Mouse (Mus musculus) Patski (cell line): Measurements from ENCODE around the gene Csmd2. TPM values are rescaled to one million over a fixed set of nuclear protein-coding genes. Genes with fewer than 3 reads are reported as not detected.

Experiments
- ATAC-seq: fragments of 100-300 bp; one replicate; pipeline ENCODE4 v1.8.0; 2021
- CTCF ChIA-PET: fragments of 350-600 bp; sonication (Branson Sonifier 250); formaldehyde crosslinking; loops from one replicate; lab custom pipeline; 2022; ENCODE audit warnings: inconsistent platforms; lab: Charles Lee
- POLR2A ChIA-PET: fragments of 350-600 bp; sonication (Branson Sonifier 250); formaldehyde crosslinking; loops from one replicate; lab custom pipeline; 2022; ENCODE audit warnings: antibody characterized with exemption, inconsistent platforms; lab: Charles Lee
- DNase-seq: peaks from one replicate; pipeline ENCODE4 v3.0.0-alpha.2; 2011; ENCODE audit warnings: low read depth, low spot score
- H3K27me3 ChIP-seq: fragments of 371-371 bp; one replicate; pipeline ENCODE4 v1.5.1; 2021
- CTCF ChIP-seq: fragments of 100-300 bp; IDR thresholded peaks from one replicate; pipeline ENCODE4 v1.5.1; 2021
- in situ Hi-C: fragments of 300-500 bp; cut with MboI; formaldehyde crosslinking; loops from 3 replicates; pipeline ENCODE4 v1.11.1; 2018; ENCODE audit warnings: low pct_unique_long_range_greater_than_20kb, mixed read lengths
- polyA plus RNA-seq: library from polyadenylated mRNA; unstranded; gene quantifications from one replicate; pipeline ENCODE4 v1.2.3, GENCODE M21; 2021

Gene Csmd2
- polyA plus RNA-seq, 1 experiment from 2014 or later: 0.03 TPM

DNA sequence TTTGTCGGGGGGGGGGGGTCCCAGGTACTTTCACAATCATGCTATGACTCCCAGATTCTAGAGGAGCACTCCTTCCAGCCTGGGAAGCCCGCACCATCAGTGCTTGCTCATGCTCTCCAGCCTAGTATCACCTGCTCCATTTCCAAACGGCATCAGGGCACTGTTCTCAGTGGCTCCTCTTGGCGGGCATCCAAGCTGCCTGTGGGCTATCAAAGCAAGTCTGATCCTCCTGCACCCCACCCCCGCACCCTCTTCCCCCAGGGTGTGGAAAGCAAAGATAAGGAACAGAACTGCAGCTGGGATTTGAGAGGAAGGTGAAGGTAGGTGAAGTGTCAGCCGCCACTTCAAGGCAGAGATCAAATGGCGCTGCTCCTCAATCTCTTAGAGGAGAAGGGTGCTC lies 128.7 kb downstream of the Csmd2 start:
- ChIA-PET CTCF (no interaction called here), POLR2A (no interaction called here)
- in situ Hi-C loops: loop anchor here (10.0 kb wide), 1 partner anchor 382 kb away; no protein-coding TSS in a partner anchor
- no peak for ATAC-seq
- no peak for DNase-seq
- H3K27me3 ChIP-seq: no peaks in the 10 kb centered on the region
- TF ChIP-seq CTCF: no peak

DNA sequence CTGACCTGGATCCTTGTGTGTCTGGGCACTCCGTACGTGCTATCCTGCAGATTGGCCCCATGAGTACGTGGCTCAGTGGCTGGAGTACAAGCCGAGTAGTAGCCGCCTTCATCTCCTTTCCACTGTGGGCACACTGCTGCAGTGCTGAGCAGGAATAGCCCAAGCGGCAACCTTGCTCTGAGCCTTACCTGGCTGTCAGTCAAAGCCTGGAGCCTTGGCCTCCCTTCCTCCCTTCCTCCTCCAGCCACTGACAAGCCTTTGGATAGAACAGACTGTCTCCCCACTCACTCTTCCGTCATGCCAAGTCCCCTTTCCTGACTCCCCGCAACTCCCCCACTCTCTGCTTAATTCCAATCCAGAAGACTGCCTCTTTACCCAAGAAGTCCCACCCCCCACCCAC lies 135.6 kb downstream of the Csmd2 start:
- ChIA-PET CTCF (no interaction called here), POLR2A (no interaction called here)
- in situ Hi-C loops: no loop called here
- no peaks in the 10 kb centered on the region for H3K27me3 ChIP-seq
- DNase-seq (no peak), ATAC-seq (no peak)
- no peak for TF ChIP-seq CTCF

DNA sequence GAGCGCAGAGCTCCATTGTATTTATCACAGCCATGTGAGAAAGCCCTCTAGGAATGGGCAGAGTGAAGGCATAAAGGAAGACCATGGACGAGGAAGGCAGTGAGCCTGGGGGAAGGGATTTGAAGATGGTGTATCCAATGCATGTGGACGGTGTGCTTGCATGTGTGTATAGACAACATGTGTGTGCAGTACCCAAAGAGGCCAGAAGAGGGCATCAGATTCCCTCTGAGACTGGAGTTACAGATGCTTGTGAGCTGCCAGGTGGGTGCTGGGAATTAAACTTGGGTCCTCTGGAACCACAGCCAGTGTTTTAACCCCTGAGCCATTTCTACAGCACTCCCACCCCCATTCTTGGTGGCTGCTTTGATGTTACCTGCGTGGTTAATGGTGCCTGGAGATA lies 137.1 kb downstream of the Csmd2 start:
- in situ Hi-C loops: loop anchor here (25.0 kb wide), 1 partner anchor 413 kb away; no protein-coding TSS in a partner anchor
- DNase-seq (no peak), ATAC-seq (no peak)
- POLR2A ChIA-PET: no interaction called here
- no peaks in the 10 kb centered on the region for H3K27me3 ChIP-seq
- CTCF ChIA-PET: no interaction called here
- no peak for TF ChIP-seq CTCF

DNA sequence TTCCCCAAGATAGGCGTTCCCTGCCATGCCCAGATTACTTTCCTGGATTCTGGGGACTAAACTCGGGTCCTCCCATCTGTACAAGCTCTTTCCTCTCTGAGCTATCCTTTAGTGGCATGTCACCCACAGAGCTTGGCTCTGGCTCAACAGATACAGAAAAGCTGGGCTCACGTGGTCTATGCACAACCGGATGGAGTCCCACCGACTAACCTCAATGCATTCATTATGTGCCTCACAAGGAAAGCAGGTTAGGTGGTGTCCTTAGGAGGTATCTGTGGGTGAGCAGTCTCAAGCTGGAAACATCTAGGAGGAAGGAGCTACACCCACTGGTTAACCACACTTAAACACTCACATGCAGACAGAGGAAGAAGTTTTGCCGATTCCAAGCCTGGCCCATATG lies 140.9 kb downstream of the Csmd2 start:
- in situ Hi-C loops: loop anchor here (25.0 kb wide), 1 partner anchor 409 kb away; no protein-coding TSS in a partner anchor
- ATAC-seq (no peak), DNase-seq (no peak)
- ChIA-PET CTCF (no interaction called here), POLR2A (no interaction called here)
- no peaks in the 10 kb centered on the region for H3K27me3 ChIP-seq
- TF ChIP-seq CTCF: no peak

DNA sequence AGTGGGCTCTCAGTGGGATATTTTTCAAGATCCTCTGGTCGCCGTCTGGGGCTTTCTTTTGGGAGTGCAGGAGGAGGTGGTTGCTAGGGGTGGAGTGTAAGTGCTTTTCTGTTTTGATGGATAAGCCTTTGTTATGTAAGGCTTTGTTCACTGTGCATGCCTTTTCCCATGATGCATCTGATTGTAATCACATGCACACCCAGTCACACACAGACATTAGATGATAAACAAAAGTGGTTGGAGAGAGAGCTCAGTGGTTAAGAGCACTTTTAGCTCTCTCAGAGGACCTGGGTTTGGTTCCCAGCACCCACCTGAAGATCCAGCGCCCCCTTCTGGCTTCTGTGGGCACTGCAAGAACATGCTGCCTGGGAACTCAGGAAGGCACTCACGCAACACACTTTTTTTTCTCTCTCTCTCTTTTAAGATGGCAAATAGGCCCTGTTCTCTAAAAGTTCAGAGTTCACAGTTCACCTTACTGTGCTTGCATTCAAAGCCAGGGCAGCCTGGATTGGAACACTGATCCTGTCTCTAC lies 143.0 kb downstream of the Csmd2 start:
- ATAC-seq: no peak
- ChIA-PET POLR2A (no interaction called here), CTCF (no interaction called here)
- in situ Hi-C loops: loop anchor here (25.0 kb wide), 1 partner anchor 407 kb away; no protein-coding TSS in a partner anchor
- no peaks in the 10 kb centered on the region for H3K27me3 ChIP-seq
- TF ChIP-seq CTCF: no peak
- no peak for DNase-seq

DNA sequence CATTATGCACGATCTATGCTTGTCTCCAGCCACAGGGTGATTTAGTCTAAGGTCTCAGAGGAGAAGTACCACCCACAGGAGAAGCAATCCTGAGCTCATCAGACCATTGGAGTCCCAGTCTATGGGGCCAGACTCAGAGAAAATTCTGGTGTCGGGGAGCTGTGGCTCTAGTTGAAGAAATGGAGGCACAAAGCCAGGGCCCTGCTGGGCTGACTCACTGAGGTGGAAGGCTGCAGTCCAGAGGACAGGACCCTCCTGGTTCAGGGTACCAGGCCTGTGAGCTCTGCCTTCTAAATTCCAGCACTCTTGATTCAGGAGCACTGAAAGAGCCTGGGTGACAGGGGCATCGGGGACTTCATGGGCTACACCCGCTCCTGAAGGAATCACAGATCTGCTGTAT lies 144.0 kb downstream of the Csmd2 start:
- in situ Hi-C loops: loop anchor here (25.0 kb wide), 1 partner anchor 406 kb away; no protein-coding TSS in a partner anchor
- TF ChIP-seq CTCF: no peak
- ChIA-PET POLR2A (no interaction called here), CTCF (no interaction called here)
- no peaks in the 10 kb centered on the region for H3K27me3 ChIP-seq
- DNase-seq: no peak
- no peak for ATAC-seq

DNA sequence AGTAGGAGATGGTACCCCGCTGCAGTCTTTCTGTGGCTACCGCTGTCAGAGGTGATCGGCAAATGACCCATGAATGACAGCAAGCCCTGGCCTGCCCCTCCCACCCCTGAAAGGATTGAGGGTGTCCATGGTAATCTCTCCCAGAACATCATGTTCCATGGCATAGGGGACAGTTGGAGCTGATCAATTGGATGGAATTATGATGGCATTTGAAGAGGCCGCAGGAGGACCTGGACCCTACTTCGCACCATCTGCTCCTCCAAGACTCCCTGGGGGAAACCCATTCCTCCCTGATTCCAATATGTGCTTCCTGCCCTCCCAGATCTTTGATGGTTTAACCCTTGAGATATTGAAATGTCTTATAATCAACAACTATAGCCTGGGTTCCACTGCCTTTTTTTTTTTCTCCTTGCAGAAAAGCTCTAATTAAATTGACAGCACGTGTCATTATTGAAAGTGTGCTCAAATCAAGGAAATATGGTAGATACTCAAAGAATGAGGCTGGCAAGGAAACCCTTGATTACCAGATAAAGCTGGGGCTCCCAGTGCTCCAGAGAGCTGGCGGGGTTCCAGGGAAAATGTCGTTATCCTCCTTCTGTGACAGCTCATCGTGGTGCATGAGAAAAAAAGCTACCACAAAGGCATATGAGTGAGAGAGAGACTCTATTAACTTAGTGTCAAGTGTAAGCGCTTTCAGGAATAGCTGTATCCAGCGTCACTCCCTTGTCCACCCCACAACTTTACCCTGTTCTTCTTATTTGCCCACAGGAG lies 145.4 kb downstream of the Csmd2 start:
- POLR2A ChIA-PET: no interaction called here
- in situ Hi-C loops: loop anchor here (25.0 kb wide), 1 partner anchor 404 kb away; no protein-coding TSS in a partner anchor
- H3K27me3 ChIP-seq: no peaks in the 10 kb centered on the region
- no peak for DNase-seq
- CTCF ChIA-PET: no interaction called here
- TF ChIP-seq CTCF: no peak
- no peak for ATAC-seq

DNA sequence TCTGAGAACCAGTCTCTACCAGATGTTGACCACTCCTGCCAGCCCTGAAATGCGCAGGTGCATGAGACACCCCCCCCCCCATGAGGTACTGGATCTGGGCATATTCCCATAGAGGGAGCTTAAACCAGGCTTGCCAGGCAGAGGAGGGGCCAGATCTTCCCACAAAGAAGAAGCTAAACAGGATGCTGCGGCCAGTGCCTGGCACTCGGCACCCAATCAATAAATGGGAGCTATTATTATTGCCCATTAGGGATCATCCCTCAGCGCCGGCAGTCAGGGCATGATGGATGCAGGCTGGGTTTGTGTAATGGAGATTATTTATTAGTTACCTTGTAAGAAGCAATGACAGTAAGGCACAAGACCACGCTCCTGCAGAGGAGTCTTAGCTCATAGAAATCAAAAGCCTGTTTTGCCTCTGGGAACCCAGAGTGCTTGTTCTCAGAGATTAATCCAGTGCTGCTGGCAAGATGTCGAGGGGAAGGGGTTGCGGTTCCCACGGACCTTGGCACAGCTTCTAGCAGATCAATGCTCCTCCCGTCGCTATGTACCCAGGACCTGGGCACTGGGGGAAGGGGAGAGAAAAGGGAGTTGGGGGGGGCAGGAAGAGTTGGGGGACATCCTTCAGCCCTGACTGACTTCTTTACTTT lies 146.8 kb downstream of the Csmd2 start:
- CTCF ChIA-PET: no interaction called here
- TF ChIP-seq CTCF: no peak
- in situ Hi-C loops: loop anchor here (25.0 kb wide), 1 partner anchor 403 kb away; no protein-coding TSS in a partner anchor
- no peak for ATAC-seq
- H3K27me3 ChIP-seq: no peaks in the 10 kb centered on the region
- POLR2A ChIA-PET: no interaction called here
- DNase-seq: no peak

DNA sequence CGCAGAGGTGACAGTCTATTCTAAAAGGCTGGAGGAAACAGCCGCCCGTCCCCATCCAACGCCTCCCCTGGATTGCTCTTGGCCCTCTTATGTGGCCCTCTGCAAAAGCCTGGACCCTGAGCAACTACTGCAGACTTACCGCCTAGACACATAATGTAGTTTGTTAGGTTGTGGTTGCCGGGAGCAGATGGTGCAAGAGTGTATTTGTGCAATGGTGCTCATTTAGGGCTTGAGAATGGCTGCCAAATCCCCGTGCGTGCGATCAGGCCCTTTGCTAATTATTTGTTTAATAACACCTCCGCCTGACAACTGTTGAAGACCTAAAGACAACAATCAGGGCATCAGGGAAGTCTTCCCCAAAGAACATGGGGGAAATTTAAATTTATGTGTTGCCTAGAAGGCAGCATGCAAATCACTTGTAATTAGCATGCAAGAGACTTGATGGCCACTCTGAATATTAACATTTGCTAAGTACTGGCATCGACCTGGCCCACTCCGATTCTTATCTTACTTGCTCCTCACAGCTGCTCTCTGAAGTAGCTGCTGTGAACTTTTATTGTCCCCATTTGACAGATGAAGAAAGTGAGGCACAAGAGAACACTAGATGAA lies 147.5 kb downstream of the Csmd2 start:
- no peak for DNase-seq

DNA sequence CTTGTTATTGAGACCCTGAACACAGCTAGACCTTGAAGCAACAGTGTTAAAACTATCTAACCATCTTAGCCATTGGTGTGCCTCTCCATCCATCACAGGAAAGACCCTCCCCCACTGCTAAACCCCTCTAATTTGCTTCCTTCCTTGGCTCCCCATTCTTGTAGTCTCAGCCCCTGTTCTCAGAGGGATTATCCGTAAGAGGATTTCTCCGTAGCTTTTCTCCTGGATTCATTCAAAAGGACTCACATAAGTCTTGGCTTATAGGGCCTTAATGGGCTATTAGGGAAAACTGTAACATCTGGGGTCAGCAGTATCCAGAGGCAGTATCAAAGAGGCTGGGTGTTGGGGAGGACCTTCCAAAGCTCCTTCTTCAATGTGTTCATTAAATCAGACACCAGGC lies 152.3 kb downstream of the Csmd2 start:
- in situ Hi-C loops: loop anchor here (25.0 kb wide), 1 partner anchor 397 kb away; no protein-coding TSS in a partner anchor
- no peak for DNase-seq
- POLR2A ChIA-PET: no interaction called here
- no peak for ATAC-seq
- TF ChIP-seq CTCF: no peak
- no peaks in the 10 kb centered on the region for H3K27me3 ChIP-seq
- CTCF ChIA-PET: no interaction called here

More for the DNA sequence above, 147.5 kb downstream of the Csmd2 start:
- H3K27me3 ChIP-seq: no peaks in the 10 kb centered on the region
- in situ Hi-C loops: loop anchor here (25.0 kb wide), 1 partner anchor 402 kb away; no protein-coding TSS in a partner anchor
- TF ChIP-seq CTCF: no peak
- ChIA-PET POLR2A (no interaction called here), CTCF (no interaction called here)
- ATAC-seq: no peak
